Mouse (Mus musculus): ENCODE data around the gene Prpsap1. TPM values are rescaled to one million over a fixed set of nuclear protein-coding genes. Genes with fewer than 3 reads are reported as not detected.
A peak's percentile ranks its signal among the peaks of the same experiment; 100 is the strongest.

The Prpsap1 gene
- polyA plus RNA-seq, 1 experiment from 2014 or later: 89.5 TPM

DNA sequence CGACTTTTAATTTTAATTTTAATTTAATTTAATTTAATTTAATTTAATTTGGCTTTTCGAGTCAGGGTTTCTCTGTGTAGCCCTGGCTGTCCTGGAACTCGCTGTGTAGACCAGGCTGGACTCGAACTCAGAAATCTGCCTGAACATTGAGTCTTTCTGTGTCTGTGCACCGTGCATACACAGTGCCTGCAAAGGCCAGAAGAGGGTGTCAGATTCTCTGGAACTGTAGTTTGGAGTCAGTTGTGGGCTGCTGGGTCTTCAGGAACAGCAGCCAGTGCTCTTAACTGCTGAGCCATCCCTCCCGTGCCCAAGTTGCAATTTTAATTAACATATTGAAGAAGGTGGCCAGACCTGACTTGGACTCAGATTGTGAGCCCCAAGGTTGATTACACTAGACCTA is 2.7 kb downstream of the Prpsap1 start:
- 0 out of 2 replicates have a peak, but pooled peaks cover 6% of the 10 kb centered on the region for H3K36me3 ChIP-seq (ENCODE audit: insufficient read depth, low read length)
- H3K9ac ChIP-seq (replicated peaks; ENCODE audit: low read depth): no peak overlapping the region
- H3K27ac ChIP-seq (ENCODE audit: low read length): no peak overlapping the region; the same call in 1 of the 2 replicates
- no peak for TF ChIP-seq EP300 (IDR thresholded peaks at IDR 0.05)
- TF ChIP-seq CTCF (IDR thresholded peaks at IDR 0.05): no peak
- 57% methylated on average over 6 of the region's 6 CpGs for WGBS
- H3K27me3 ChIP-seq (replicated peaks; ENCODE audit: insufficient read depth, low read length): no peaks in the 10 kb centered on the region
- H3K4me2 ChIP-seq (replicated peaks; ENCODE audit: low read depth, low read length): no peak overlapping the region; the same call in 1 of the 2 replicates
- H3K4me1 ChIP-seq (ENCODE audit: insufficient read depth, low read depth, low read length): peaks cover 2% of the 10 kb centered on the region; the same call in 1 of the 2 replicates
- H3K4me3 ChIP-seq (ENCODE audit: low read depth, low read length): no peak overlapping the region
- no peak for DNase-seq (ENCODE audit: low spot score)
- no peaks in the 10 kb centered on the region for H3K9me3 ChIP-seq (ENCODE audit: low read length)
- no peak for ATAC-seq

GRCm38 (mm10) chr11:116490232-116491107 is 3.5 kb downstream of the Prpsap1 start:
- peak overlapping the region; percentile 88 for H3K27ac ChIP-seq (ENCODE audit: low read length)
- ATAC-seq (peak; percentile 90), DNase-seq (ENCODE audit: low spot score) (peak; percentile 95)
- TF ChIP-seq EP300 (IDR thresholded peaks at IDR 0.05) (no peak), CTCF (IDR thresholded peaks at IDR 0.05) (no peak)
- peaks cover 8% of the 10 kb centered on the region; the same call in 1 of the 2 replicates for H3K36me3 ChIP-seq (ENCODE audit: insufficient read depth, low read length)
- no peaks in the 10 kb centered on the region for H3K9me3 ChIP-seq (ENCODE audit: low read length)
- H3K4me2 ChIP-seq (replicated peaks; ENCODE audit: low read depth, low read length): peak overlapping the region; percentile 87
- H3K4me1 ChIP-seq (ENCODE audit: insufficient read depth, low read depth, low read length): peaks cover 2% of the 10 kb centered on the region; the same call in 1 of the 2 replicates
- H3K4me3 ChIP-seq (ENCODE audit: low read depth, low read length): peak overlapping the region; percentile 90
- under 1% methylated on average over 62 of the region's 62 CpGs for WGBS
- no peaks in the 10 kb centered on the region for H3K27me3 ChIP-seq (replicated peaks; ENCODE audit: insufficient read depth, low read length)
- peak overlapping the region; percentile 71 for H3K9ac ChIP-seq (replicated peaks; ENCODE audit: low read depth)

DNA sequence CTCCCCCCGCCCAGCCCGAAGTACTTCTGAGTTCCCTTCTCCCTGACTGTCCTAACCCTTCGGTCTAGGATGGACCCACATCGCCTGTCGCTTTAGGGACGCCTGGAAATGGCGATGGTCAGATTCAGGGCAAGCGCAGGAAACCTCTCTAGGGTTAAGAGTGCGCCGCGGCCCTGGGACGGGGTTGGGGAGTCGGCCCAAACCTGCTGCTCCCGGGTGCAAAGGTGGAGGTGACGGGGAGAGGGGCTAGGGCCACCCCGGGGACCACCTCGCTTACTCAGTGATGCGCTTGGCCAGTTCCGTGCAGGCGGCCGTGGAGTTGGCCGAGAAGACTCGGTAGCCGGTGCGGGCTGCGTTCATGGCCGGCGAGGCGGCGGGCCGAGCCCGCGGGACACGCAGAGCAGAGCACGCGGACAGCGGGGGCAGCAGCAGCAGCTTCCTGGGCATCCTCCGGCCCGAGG is 4.2 kb downstream of the Prpsap1 start:
- ATAC-seq (peak; percentile 18), DNase-seq (ENCODE audit: low spot score) (peak; percentile 30)
- Histone ChIP-seq H3K9ac (replicated peaks; ENCODE audit: low read depth) (peak overlapping the region; percentile 71), H3K9me3 (ENCODE audit: low read length) (no peaks in the 10 kb centered on the region), H3K4me2 (replicated peaks; ENCODE audit: low read depth, low read length) (peak overlapping the region; percentile 87), H3K27ac (ENCODE audit: low read length) (peak overlapping the region; percentile 88), H3K36me3 (ENCODE audit: insufficient read depth, low read length) (peaks cover 14% of the 10 kb centered on the region; the same call in 1 of the 2 replicates), H3K4me1 (ENCODE audit: insufficient read depth, low read depth, low read length) (peaks cover 2% of the 10 kb centered on the region; the same call in 1 of the 2 replicates), H3K27me3 (replicated peaks; ENCODE audit: insufficient read depth, low read length) (no peaks in the 10 kb centered on the region), H3K4me3 (ENCODE audit: low read depth, low read length) (peak overlapping the region; percentile 90)
- under 1% methylated on average over 35 of the region's 39 CpGs for WGBS
- TF ChIP-seq CTCF (IDR thresholded peaks at IDR 0.05) (no peak), EP300 (IDR thresholded peaks at IDR 0.05) (no peak)

- no peak overlapping the region for H3K4me3 ChIP-seq (ENCODE audit: low read depth, low read length)
- ATAC-seq (no peak), DNase-seq (ENCODE audit: low spot score) (no peak)
- peaks cover 2% of the 10 kb centered on the region; the same call in 1 of the 2 replicates for H3K4me1 ChIP-seq (ENCODE audit: insufficient read depth, low read depth, low read length)
- 66% methylated on average over 14 of the region's 14 CpGs for WGBS
- peak overlapping the region; percentile 87 for H3K4me2 ChIP-seq (replicated peaks; ENCODE audit: low read depth, low read length)
- H3K36me3 ChIP-seq (ENCODE audit: insufficient read depth, low read length): peaks cover 14% of the 10 kb centered on the region; the same call in 1 of the 2 replicates
- no peaks in the 10 kb centered on the region for H3K9me3 ChIP-seq (ENCODE audit: low read length)
- TF ChIP-seq EP300 (IDR thresholded peaks at IDR 0.05) (no peak), CTCF (IDR thresholded peaks at IDR 0.05) (peak; percentile 59)
- no peaks in the 10 kb centered on the region for H3K27me3 ChIP-seq (replicated peaks; ENCODE audit: insufficient read depth, low read length)
- peak overlapping the region; percentile 71; the same call in 1 of the 2 replicates for H3K9ac ChIP-seq (replicated peaks; ENCODE audit: low read depth)
- peak overlapping the region; percentile 88 for H3K27ac ChIP-seq (ENCODE audit: low read length)
These were observed 5.2 kb downstream of the Prpsap1 start for GRCm38 (mm10) chr11:116488693-116489375.

DNA sequence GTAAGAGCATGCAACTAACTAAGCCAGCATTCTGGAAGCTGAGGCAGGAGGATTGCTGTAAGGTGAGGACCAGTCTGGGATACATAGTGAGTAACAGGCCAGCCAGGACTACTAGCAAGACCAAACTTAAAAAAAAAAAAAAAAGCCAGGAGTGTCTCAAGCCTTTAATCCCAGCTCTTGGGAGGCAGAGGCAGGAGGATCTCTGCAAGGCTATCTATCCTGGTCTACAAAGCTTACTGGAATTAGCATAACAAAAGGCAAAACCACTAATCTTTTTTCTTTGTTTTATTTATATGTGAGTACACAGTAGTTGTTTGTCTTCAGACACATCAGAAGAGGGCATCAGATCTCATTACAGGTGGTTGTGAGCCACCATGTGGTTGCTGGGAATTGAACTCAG is 5.8 kb downstream of the Prpsap1 start:
- H3K27me3 ChIP-seq (replicated peaks; ENCODE audit: insufficient read depth, low read length): no peaks in the 10 kb centered on the region
- TF ChIP-seq CTCF (IDR thresholded peaks at IDR 0.05) (no peak), EP300 (IDR thresholded peaks at IDR 0.05) (no peak)
- no peak overlapping the region for H3K4me2 ChIP-seq (replicated peaks; ENCODE audit: low read depth, low read length)
- peaks cover 14% of the 10 kb centered on the region; the same call in 1 of the 2 replicates for H3K36me3 ChIP-seq (ENCODE audit: insufficient read depth, low read length)
- no peak overlapping the region for H3K9ac ChIP-seq (replicated peaks; ENCODE audit: low read depth)
- H3K9me3 ChIP-seq (ENCODE audit: low read length): no peaks in the 10 kb centered on the region
- DNase-seq (ENCODE audit: low spot score) (no peak), ATAC-seq (no peak)
- no peak overlapping the region for H3K27ac ChIP-seq (ENCODE audit: low read length)
- H3K4me3 ChIP-seq (ENCODE audit: low read depth, low read length): no peak overlapping the region
- H3K4me1 ChIP-seq (ENCODE audit: insufficient read depth, low read depth, low read length): peaks cover 2% of the 10 kb centered on the region; the same call in 1 of the 2 replicates

GRCm38 (mm10) chr11:116484261-116484660 is 9.7 kb downstream of the Prpsap1 start:
- DNase-seq (ENCODE audit: low spot score): no peak
- TF ChIP-seq EP300 (IDR thresholded peaks at IDR 0.05) (no peak), CTCF (IDR thresholded peaks at IDR 0.05) (no peak)
- H3K4me3 ChIP-seq (ENCODE audit: low read depth, low read length): no peak overlapping the region
- H3K9ac ChIP-seq (replicated peaks; ENCODE audit: low read depth): no peak overlapping the region
- H3K9me3 ChIP-seq (ENCODE audit: low read length): no peaks in the 10 kb centered on the region
- no peak for ATAC-seq
- H3K27me3 ChIP-seq (replicated peaks; ENCODE audit: insufficient read depth, low read length): no peaks in the 10 kb centered on the region
- H3K27ac ChIP-seq (ENCODE audit: low read length): no peak overlapping the region
- no peak overlapping the region for H3K4me2 ChIP-seq (replicated peaks; ENCODE audit: low read depth, low read length)
- H3K36me3 ChIP-seq (ENCODE audit: insufficient read depth, low read length): peaks cover 23% of the 10 kb centered on the region; the same call in 1 of the 2 replicates
- 84% methylated on average over 8 of the region's 8 CpGs for whole genome bisulfite sequencing
- no peaks in the 10 kb centered on the region for H3K4me1 ChIP-seq (ENCODE audit: insufficient read depth, low read depth, low read length)

All from lung, postnatal 0 days (tissue).